Mouse (Mus musculus): Measurements from ENCODE around the gene Foxj1. TPM values are rescaled to one million over a fixed set of nuclear protein-coding genes. Genes with fewer than 3 reads are reported as not detected.

The Foxj1 gene
- polyA plus RNA-seq, 1 experiment from 2014 or later = 9.8 TPM

GRCm38 (mm10) chr11:116294319-116294718 is 40.9 kb downstream of the Foxj1 start:
- no peak for ATAC-seq (ENCODE audit: low FRiP score, low read depth)
- Histone ChIP-seq H3K4me1 (no peaks in the 10 kb centered on the region), H3K36me3 (peaks cover 86% of the 10 kb centered on the region), H3K4me3 (no peak overlapping the region), H3K9ac (replicated peaks) (no peak overlapping the region), H3K9me3 (no peaks in the 10 kb centered on the region), H3K27me3 (no peaks in the 10 kb centered on the region), H3K27ac (replicated peaks) (no peak overlapping the region), H3K4me2 (replicated peaks) (no peak overlapping the region)
- WGBS = 34% methylated on average over 5 of the region's 5 CpGs

GRCm38 (mm10) chr11:116293538-116294137 is 41.6 kb downstream of the Foxj1 start:
- no peak overlapping the region for H3K27ac ChIP-seq (replicated peaks)
- no peaks in the 10 kb centered on the region for H3K9me3 ChIP-seq
- no peak overlapping the region for H3K9ac ChIP-seq (replicated peaks)
- 85% methylated on average over 12 of the region's 12 CpGs for WGBS
- H3K36me3 ChIP-seq = peaks cover 86% of the 10 kb centered on the region
- H3K4me2 ChIP-seq (replicated peaks) = no peak overlapping the region
- H3K27me3 ChIP-seq = no peaks in the 10 kb centered on the region
- H3K4me3 ChIP-seq = no peak overlapping the region
- no peak for ATAC-seq (ENCODE audit: low FRiP score, low read depth)
- H3K4me1 ChIP-seq = no peaks in the 10 kb centered on the region

DNA sequence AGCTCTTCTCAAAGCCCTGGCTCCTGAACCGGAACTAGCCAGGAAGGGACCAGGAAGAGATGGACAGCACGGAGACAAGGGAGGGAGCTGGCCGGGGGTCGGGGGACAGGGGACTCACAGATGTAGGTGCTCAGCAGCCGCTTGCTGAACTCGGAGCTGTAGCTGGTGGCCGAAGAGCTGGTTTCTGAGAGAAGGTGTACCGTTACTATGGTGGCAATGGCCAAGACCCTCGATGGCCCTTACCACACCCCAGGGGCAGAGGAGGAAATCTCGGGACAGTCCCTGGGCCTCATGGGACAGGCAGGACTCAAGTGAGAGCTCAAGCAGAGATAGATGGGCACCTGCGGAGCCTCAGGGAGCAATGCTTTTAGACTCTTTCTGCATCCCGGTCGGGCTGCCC is 42.8 kb downstream of the Foxj1 start:
- Histone ChIP-seq H3K9ac (replicated peaks) (no peak overlapping the region), H3K27ac (replicated peaks) (no peak overlapping the region), H3K9me3 (no peaks in the 10 kb centered on the region), H3K27me3 (no peaks in the 10 kb centered on the region), H3K4me1 (no peaks in the 10 kb centered on the region), H3K4me3 (no peak overlapping the region), H3K36me3 (peaks cover 89% of the 10 kb centered on the region), H3K4me2 (replicated peaks) (no peak overlapping the region)
- no peak for ATAC-seq (ENCODE audit: low FRiP score, low read depth)
- WGBS = 90% methylated on average over 13 of the region's 13 CpGs

GRCm38 (mm10) chr11:116290556-116290955 is 44.6 kb downstream of the Foxj1 start:
- WGBS = 95% methylated on average over 8 of the region's 8 CpGs
- peaks cover 75% of the 10 kb centered on the region for H3K36me3 ChIP-seq
- H3K4me3 ChIP-seq = no peak overlapping the region
- H3K9ac ChIP-seq (replicated peaks) = no peak overlapping the region
- no peaks in the 10 kb centered on the region for H3K9me3 ChIP-seq
- ATAC-seq (ENCODE audit: low FRiP score, low read depth) = no peak
- peaks cover 6% of the 10 kb centered on the region for H3K27me3 ChIP-seq
- no peak overlapping the region for H3K27ac ChIP-seq (replicated peaks)
- H3K4me1 ChIP-seq = no peaks in the 10 kb centered on the region
- H3K4me2 ChIP-seq (replicated peaks) = no peak overlapping the region

DNA sequence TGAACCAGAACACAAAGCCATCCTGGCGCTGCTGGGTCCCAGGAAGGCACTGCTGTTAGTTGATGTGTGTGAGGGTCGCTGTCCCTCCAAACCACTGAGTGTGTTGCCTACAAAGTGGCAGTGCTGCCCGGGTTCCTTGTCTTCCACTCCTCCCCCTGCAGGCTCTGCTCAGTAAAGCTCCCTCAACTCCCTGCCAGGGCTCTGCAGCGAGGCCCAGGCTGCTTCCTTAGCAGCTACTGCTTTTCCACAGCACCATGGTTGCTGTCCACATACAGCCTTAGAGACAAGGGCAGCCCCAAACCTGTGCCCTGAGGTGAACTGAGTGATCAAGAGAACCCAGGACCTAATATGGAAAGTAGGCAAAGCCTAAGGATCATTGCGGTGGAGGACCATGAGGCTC is 47.8 kb downstream of the Foxj1 start:
- H3K36me3 ChIP-seq = peaks cover 47% of the 10 kb centered on the region
- 75% methylated on average over 5 of the region's 5 CpGs for WGBS

DNA sequence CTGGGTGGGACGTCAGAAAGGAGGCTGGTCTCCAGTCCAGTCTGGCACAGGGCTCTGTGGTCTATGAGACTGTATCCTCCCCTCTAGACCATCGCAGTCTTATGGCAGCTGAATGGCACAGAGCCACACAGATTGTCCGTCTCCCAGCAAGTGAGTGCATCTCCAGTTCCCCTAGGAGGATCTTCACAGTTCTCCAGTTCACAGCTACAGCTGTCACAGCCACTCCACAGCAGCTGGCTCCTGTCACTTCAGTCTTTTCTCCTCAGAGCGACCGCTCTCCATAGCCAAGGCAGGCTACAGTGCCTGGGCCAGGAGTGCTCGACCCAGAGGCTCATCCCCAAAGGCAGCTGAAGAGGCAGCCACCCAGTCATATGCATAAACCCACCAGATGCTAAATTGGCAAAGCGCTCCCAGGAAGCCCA is 49.4 kb downstream of the Foxj1 start:
- H3K4me3 ChIP-seq = no peak overlapping the region
- WGBS = 73% methylated on average over 7 of the region's 7 CpGs
- no peak overlapping the region for H3K9ac ChIP-seq (replicated peaks)
- peaks cover 54% of the 10 kb centered on the region for H3K27me3 ChIP-seq
- peaks cover 12% of the 10 kb centered on the region; the same call in 1 of the 2 replicates for H3K4me1 ChIP-seq
- no peak overlapping the region for H3K27ac ChIP-seq (replicated peaks)
- no peaks in the 10 kb centered on the region for H3K9me3 ChIP-seq
- H3K4me2 ChIP-seq (replicated peaks) = no peak overlapping the region
- ATAC-seq (ENCODE audit: low FRiP score, low read depth) = no peak
- H3K36me3 ChIP-seq = peaks cover 35% of the 10 kb centered on the region

More for the DNA sequence above, 47.8 kb downstream of the Foxj1 start:
- no peak for ATAC-seq (ENCODE audit: low FRiP score, low read depth)
- no peak overlapping the region for H3K4me2 ChIP-seq (replicated peaks)
- H3K4me3 ChIP-seq = no peak overlapping the region
- H3K4me1 ChIP-seq = no peaks in the 10 kb centered on the region
- H3K9me3 ChIP-seq = no peaks in the 10 kb centered on the region
- H3K9ac ChIP-seq (replicated peaks) = no peak overlapping the region
- no peak overlapping the region for H3K27ac ChIP-seq (replicated peaks)
- H3K27me3 ChIP-seq = peaks cover 38% of the 10 kb centered on the region

DNA sequence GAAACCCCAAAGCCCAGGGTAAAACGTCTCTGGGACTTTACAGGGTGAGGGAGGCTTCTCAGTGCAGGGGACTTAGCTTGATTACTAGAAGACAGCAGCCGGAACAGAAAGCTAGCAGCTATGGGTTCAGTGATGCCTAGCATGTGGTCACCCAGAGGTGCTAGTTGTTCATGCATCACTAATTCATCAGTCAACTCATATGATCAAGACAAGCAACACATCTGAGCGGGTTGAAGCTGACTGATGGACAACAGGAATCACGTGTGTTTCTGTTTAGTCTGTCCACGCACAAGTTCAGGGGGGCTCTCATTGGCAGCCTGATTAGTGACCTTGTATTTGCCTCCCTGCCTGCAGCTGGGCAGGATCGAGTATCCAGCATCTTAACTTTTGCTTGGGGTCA is 51.2 kb downstream of the Foxj1 start:
- no peak overlapping the region for H3K4me2 ChIP-seq (replicated peaks)
- ATAC-seq (ENCODE audit: low FRiP score, low read depth) = no peak
- H3K9me3 ChIP-seq = no peaks in the 10 kb centered on the region
- H3K4me1 ChIP-seq = peaks cover 12% of the 10 kb centered on the region; the same call in 1 of the 2 replicates
- H3K27ac ChIP-seq (replicated peaks) = no peak overlapping the region
- WGBS = 66% methylated on average over 6 of the region's 6 CpGs
- peaks cover 66% of the 10 kb centered on the region for H3K27me3 ChIP-seq
- peaks cover 17% of the 10 kb centered on the region for H3K36me3 ChIP-seq
- no peak overlapping the region for H3K9ac ChIP-seq (replicated peaks)
- no peak overlapping the region for H3K4me3 ChIP-seq

DNA sequence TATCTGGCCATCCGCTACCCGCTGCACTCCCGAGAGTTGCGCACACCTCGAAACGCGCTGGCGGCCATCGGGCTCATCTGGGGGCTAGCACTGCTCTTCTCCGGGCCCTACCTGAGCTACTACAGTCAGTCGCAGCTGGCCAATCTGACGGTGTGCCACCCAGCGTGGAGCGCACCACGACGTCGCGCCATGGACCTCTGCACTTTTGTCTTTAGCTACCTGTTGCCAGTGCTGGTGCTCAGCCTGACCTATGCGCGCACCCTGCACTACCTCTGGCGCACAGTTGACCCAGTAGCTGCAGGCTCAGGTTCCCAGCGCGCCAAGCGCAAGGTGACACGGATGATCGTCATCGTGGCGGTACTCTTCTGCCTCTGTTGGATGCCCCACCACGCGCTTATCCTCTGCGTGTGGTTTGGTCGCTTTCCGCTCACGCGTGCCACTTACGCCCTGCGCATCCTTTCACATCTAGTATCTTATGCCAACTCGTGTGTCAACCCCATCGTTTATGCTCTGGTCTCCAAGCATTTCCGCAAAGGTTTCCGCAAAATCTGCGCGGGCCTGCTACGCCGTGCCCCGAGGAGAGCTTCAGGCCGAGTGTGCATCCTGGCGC is 52.2 kb downstream of the Foxj1 start:
- Histone ChIP-seq H3K4me1 (peaks cover 12% of the 10 kb centered on the region; the same call in 1 of the 2 replicates), H3K9ac (replicated peaks) (no peak overlapping the region), H3K27ac (replicated peaks) (no peak overlapping the region), H3K4me3 (no peak overlapping the region), H3K27me3 (peaks cover 66% of the 10 kb centered on the region), H3K36me3 (peaks cover 7% of the 10 kb centered on the region), H3K9me3 (no peaks in the 10 kb centered on the region), H3K4me2 (replicated peaks) (no peak overlapping the region)
- WGBS = 10% methylated on average over 48 of the region's 48 CpGs
- ATAC-seq (ENCODE audit: low FRiP score, low read depth) = no peak

DNA sequence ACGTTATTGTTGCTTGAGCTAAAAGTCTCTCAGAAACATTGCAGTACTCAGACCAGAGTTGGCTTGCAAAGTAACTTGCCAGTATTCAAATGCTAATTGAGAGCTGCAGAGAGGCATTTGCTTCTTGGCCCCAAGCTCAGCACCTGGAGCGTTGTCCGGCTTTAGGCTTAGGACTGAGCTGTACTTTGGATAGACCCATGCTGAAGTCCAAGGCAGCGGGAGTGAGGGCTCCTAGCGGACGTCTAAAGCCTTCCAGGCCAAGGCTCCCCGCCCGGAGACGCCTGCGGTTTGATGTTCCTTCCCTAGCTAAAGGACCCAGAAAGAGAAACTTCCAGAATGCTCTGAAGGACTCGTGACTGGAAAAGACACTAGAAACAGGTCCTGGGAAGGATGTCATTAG is 53.1 kb downstream of the Foxj1 start:
- under 1% methylated on average over 11 of the region's 11 CpGs for WGBS
- no peak for ATAC-seq (ENCODE audit: low FRiP score, low read depth)
- Histone ChIP-seq H3K9ac (replicated peaks) (no peak overlapping the region), H3K27me3 (peaks cover 66% of the 10 kb centered on the region), H3K4me3 (peak overlapping the region; percentile 33; the same call in 1 of the 2 replicates), H3K27ac (replicated peaks) (no peak overlapping the region), H3K9me3 (no peaks in the 10 kb centered on the region), H3K4me1 (peaks cover 12% of the 10 kb centered on the region; the same call in 1 of the 2 replicates), H3K4me2 (replicated peaks) (0 out of 2 replicates have a peak overlapping the region, but pooled peaks have one; percentile 48), H3K36me3 (no peaks in the 10 kb centered on the region)

GRCm38 (mm10) chr11:116281671-116282070 is 53.5 kb downstream of the Foxj1 start:
- Histone ChIP-seq H3K9me3 (no peaks in the 10 kb centered on the region), H3K4me1 (peaks cover 12% of the 10 kb centered on the region; the same call in 1 of the 2 replicates), H3K4me2 (replicated peaks) (peak overlapping the region; percentile 48), H3K27me3 (peaks cover 66% of the 10 kb centered on the region), H3K27ac (replicated peaks) (no peak overlapping the region), H3K4me3 (peak overlapping the region; percentile 33), H3K9ac (replicated peaks) (peak overlapping the region; percentile 39; the same call in 1 of the 2 replicates), H3K36me3 (no peaks in the 10 kb centered on the region)
- ATAC-seq (ENCODE audit: low FRiP score, low read depth) = no peak
- 3% methylated on average over 18 of the region's 18 CpGs for WGBS

- Histone ChIP-seq H3K27ac (replicated peaks) (no peak within 1 kb of the TSS), H3K4me2 (replicated peaks) (peak within 1 kb of the TSS; percentile 48), H3K4me1 (peaks cover 12% of the 10 kb centered on the region; the same call in 1 of the 2 replicates), H3K9me3 (no peaks in the 10 kb centered on the region), H3K4me3 (peak within 1 kb of the TSS; percentile 33), H3K9ac (replicated peaks) (peak within 1 kb of the TSS; percentile 39; the same call in 1 of the 2 replicates), H3K36me3 (no peaks in the 10 kb centered on the region), H3K27me3 (peaks cover 64% of the 10 kb centered on the region)
- 6% methylated on average over 46 of the region's 48 CpGs for WGBS
- no peak for ATAC-seq (ENCODE audit: low FRiP score, low read depth)
These were observed 54.2 kb downstream of the Foxj1 start, which contains the start of gene Galr2 for GRCm38 (mm10) chr11:116280751-116281663. TSS of gene Galr2 (plus strand) at chr11:116280939.
